Mouse (Mus musculus) midbrain, embryonic 16.5 days (tissue): ENCODE results near the gene Asb17. TPM values are rescaled to one million over a fixed set of nuclear protein-coding genes. Genes with fewer than 3 reads are reported as not detected.

Experiments used
- ATAC-seq: fragments of 200-750 bp; cut with Nextera tagmentation; 2 replicates; pipeline ENCODE4 v1.8.0; 2017; ENCODE audit warnings: moderate TSS enrichment
- H3K27ac ChIP-seq: fragments of 300-500 bp; sonication (generic); 2 replicates; pipeline ENCODE4 v1.5.1; 2014; ENCODE audit warnings: mild to moderate bottlenecking, low read length, mixed read lengths
- H3K27me3 ChIP-seq: fragments of 300-500 bp; sonication (generic); 2 replicates; pipeline ENCODE4 v1.6.1; 2014; ENCODE audit warnings: low read depth, low read length, mixed read lengths; ENCODE audit not compliant: control insufficient read depth, insufficient read depth
- H3K36me3 ChIP-seq: fragments of 300-500 bp; sonication (generic); 2 replicates; pipeline ENCODE4 v1.6.1; 2014; ENCODE audit warnings: mild to moderate bottlenecking, low read length, moderate library complexity, mixed read lengths; ENCODE audit not compliant: control insufficient read depth, insufficient read depth
- H3K4me1 ChIP-seq: fragments of 300-500 bp; sonication (generic); 2 replicates; pipeline ENCODE4 v1.6.1; 2014; ENCODE audit warnings: mild to moderate bottlenecking, low read length, mixed read lengths; ENCODE audit not compliant: control insufficient read depth, insufficient read depth
- H3K4me2 ChIP-seq: fragments of 300-500 bp; sonication (generic); 2 replicates; pipeline ENCODE4 v1.6.1; 2014; ENCODE audit warnings: mild to moderate bottlenecking, low read length, mixed read lengths
- H3K4me3 ChIP-seq: fragments of 300-500 bp; sonication (generic); 2 replicates; pipeline ENCODE4 v1.5.1; 2014; ENCODE audit warnings: low read depth, mild to moderate bottlenecking, low read length, moderate library complexity, mixed read lengths
- H3K9ac ChIP-seq: fragments of 300-500 bp; sonication (generic); 2 replicates; pipeline ENCODE4 v1.6.1; 2014; ENCODE audit warnings: low read depth, low read length, mixed read lengths
- H3K9me3 ChIP-seq: fragments of 300-500 bp; sonication (generic); replicated peaks from 2 replicates; pipeline ENCODE4 v1.6.1; 2014; ENCODE audit warnings: mild to moderate bottlenecking, low read length, mixed read lengths; ENCODE audit not compliant: control insufficient read depth, poor library complexity, severe bottlenecking
- WGBS: fragments of 180-500 bp; shearing (Covaris S2); extraction: QIAGEN DNeasy Blood & Tissue Kit; methylation state at CpG from one replicate; pipeline ENCODE4 v1.1.7; 2014; 5-methylcytosine and 5-hydroxymethylcytosine counted together
- polyA plus RNA-seq: library from polyadenylated mRNA; unstranded; fragments of >200 nt; fragmentation: Nextera tagmentation; extraction: Ambion mirVana; gene quantifications from 2 replicates; pipeline ENCODE4 v1.2.1, GENCODE M21; 2015

Asb17 gene
- polyA plus RNA-seq, 1 experiment from 2014 or later = 0.09 TPM

DNA sequence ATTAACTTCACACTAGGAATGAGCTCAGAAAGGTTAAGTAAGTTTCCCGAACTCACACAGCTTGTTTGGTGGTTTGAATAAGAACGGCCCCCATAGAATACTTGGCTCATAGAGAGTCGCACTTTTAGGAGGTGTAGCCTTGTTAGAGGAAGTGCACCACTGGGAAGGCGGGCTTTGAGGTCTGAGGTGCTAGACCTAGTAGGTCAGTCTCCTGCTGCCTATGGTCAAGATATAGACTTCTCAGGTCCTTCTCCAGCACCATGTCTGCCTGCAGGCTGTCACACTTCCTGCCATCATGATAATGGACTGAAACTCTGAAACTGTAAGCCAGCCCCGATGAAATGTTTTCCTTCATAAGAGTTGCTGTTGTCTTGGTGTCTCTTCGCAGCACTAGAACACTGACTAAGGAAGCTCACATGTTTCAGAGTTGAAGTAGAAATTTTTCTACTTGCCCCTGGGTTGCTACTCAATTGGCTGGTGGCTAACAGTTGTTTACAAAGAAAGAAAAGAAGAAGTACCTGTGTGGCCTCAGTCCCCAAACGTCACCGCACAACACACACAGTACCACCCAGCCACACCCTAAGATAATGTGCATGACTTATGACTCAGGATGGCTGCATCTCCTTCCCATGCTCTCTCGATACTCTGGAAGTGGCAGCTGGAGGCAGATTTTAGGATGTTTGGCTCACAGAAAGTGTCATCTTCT is 36.4 kb upstream of the Asb17 start:
- no peak overlapping the region for H3K4me3 ChIP-seq
- H3K9me3 ChIP-seq = no peaks in the 10 kb centered on the region
- no peak for ATAC-seq
- no peaks in the 10 kb centered on the region for H3K27me3 ChIP-seq
- H3K4me2 ChIP-seq = no peak overlapping the region
- H3K36me3 ChIP-seq = no peaks in the 10 kb centered on the region
- no peak overlapping the region for H3K27ac ChIP-seq
- H3K4me1 ChIP-seq = peaks cover 18% of the 10 kb centered on the region
- WGBS = 92% methylated on average over 9 of the region's 9 CpGs
- no peak overlapping the region for H3K9ac ChIP-seq

DNA sequence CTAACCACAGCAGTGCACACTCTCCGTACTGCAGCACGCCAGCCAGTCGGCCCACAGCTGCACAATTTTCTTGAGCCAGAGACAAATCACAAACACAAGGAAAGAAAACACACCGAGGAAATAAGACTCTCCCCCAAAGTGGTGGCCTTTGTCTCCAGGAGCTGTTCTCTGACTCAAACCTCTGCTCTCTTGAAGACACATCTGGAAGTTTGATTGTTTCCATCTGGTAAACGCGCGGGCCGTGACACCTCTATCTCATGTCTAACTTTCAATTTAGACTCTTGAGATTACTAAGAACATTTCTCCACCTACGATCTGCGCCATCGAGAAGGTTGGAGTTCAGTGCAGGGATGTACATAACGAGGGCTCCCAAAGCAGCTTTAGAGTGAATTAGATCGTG is 35.6 kb upstream of the Asb17 start:
- WGBS = 89% methylated on average over 13 of the region's 13 CpGs
- Histone ChIP-seq H3K4me1 (peaks cover 18% of the 10 kb centered on the region), H3K27ac (no peak overlapping the region), H3K27me3 (no peaks in the 10 kb centered on the region), H3K9me3 (no peaks in the 10 kb centered on the region), H3K9ac (no peak overlapping the region), H3K4me3 (no peak overlapping the region), H3K36me3 (no peaks in the 10 kb centered on the region), H3K4me2 (no peak overlapping the region)
- ATAC-seq = no peak

DNA sequence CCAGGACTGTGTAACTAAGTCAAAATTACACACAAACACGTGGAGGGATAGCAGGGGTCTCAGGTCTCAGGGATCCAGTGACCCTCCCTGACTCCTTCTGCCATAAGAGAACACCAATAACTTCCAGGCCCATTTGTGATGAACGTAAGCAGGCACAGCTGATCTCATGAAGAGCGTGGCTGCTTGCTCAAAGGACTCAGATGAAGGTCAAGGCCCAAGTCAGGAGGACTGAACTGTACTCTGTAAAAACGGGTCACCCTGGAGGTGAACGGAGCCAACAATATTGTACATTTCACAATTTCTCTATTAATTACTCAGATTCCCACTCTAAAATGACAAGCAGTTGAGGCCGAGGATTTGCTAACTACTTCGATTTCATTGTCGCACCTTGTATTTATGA is 30.0 kb upstream of the Asb17 start:
- H3K4me2 ChIP-seq = no peak overlapping the region
- no peak overlapping the region for H3K27ac ChIP-seq
- no peak overlapping the region for H3K9ac ChIP-seq
- no peaks in the 10 kb centered on the region for H3K36me3 ChIP-seq
- no peak overlapping the region for H3K4me3 ChIP-seq
- H3K4me1 ChIP-seq = peaks cover 10% of the 10 kb centered on the region
- H3K9me3 ChIP-seq = no peaks in the 10 kb centered on the region
- WGBS = 90% methylated on average over 8 of the region's 8 CpGs
- ATAC-seq = no peak
- no peaks in the 10 kb centered on the region for H3K27me3 ChIP-seq

DNA sequence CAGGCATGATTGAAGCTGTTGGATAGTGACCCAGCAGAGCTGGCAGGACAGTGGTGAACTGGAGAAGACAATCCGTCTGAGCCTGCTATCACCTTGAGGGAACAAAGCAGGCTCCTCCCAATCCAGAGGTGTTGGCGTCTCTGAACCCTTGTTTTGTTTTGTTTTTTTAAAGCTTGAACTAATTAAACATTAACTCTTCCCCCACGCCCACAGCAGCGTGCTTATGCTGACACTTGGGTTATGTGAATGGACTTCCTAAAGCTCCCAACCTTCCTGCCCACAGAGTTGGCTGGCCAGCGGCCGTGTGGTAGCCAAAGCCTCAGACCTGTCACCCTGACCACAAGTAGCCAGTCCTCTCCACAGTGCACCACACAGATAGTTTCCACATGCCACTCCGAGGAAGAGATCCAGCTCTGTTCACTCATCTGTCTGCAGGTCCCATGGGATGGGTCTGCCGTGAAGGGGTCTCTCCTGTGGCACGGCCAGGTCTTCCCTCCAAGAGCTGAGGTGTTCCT is 26.6 kb upstream of the Asb17 start:
- Histone ChIP-seq H3K4me3 (no peak overlapping the region), H3K9ac (no peak overlapping the region), H3K4me1 (no peaks in the 10 kb centered on the region), H3K4me2 (no peak overlapping the region), H3K9me3 (no peaks in the 10 kb centered on the region), H3K36me3 (no peaks in the 10 kb centered on the region), H3K27me3 (no peaks in the 10 kb centered on the region), H3K27ac (no peak overlapping the region)
- WGBS = 91% methylated on average over 9 of the region's 9 CpGs
- no peak for ATAC-seq

DNA sequence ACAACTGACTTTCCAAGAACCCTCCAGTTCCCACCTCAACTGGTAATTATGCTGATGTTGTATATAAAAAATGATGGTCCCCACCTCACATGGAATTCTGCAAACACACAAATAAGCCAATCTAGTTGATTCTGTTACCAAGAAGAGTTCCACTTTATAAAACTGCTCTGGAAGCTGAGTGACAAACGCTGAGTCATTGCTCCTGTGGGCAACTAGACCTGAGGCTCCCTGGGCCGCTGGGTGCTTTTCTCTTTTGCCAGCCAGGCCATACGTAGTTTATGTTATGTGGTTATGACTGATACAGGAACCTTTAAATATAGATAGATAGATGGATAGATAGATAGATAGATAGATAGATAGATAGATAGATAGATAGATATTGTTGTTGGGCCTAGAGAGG is 25.3 kb upstream of the Asb17 start:
- no peaks in the 10 kb centered on the region for H3K36me3 ChIP-seq
- H3K9ac ChIP-seq = no peak overlapping the region
- no peaks in the 10 kb centered on the region for H3K27me3 ChIP-seq
- H3K27ac ChIP-seq = no peak overlapping the region
- H3K4me3 ChIP-seq = no peak overlapping the region
- ATAC-seq = no peak
- H3K4me1 ChIP-seq = no peaks in the 10 kb centered on the region
- 96% methylated on average over 3 of the region's 3 CpGs for WGBS
- no peaks in the 10 kb centered on the region for H3K9me3 ChIP-seq
- no peak overlapping the region for H3K4me2 ChIP-seq

DNA sequence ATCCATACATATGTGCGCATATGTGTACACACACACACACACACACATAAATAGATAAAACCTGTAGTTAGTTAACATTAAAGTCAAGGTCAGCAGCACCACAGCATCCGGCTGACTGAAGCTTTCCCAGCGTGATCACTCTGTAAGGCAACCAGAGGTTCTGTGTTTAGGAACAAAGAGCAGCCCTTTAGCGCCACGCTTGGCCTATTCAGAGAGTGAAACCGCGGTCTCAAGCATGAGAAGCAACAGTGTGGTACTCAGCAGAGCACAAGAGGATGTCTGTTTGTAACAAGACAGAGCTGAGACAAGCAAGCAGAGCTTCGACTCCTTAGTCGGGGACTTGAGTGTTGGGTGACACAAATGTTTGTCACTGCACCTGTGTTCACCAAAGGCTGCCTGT is 24.6 kb upstream of the Asb17 start:
- no peak overlapping the region for H3K27ac ChIP-seq
- no peaks in the 10 kb centered on the region for H3K36me3 ChIP-seq
- no peaks in the 10 kb centered on the region for H3K9me3 ChIP-seq
- no peak for ATAC-seq
- no peak overlapping the region for H3K9ac ChIP-seq
- no peaks in the 10 kb centered on the region for H3K27me3 ChIP-seq
- 59% methylated on average over 9 of the region's 9 CpGs for WGBS
- H3K4me1 ChIP-seq = peaks cover 3% of the 10 kb centered on the region; the same call in 1 of the 2 replicates
- no peak overlapping the region for H3K4me2 ChIP-seq
- H3K4me3 ChIP-seq = no peak overlapping the region

DNA sequence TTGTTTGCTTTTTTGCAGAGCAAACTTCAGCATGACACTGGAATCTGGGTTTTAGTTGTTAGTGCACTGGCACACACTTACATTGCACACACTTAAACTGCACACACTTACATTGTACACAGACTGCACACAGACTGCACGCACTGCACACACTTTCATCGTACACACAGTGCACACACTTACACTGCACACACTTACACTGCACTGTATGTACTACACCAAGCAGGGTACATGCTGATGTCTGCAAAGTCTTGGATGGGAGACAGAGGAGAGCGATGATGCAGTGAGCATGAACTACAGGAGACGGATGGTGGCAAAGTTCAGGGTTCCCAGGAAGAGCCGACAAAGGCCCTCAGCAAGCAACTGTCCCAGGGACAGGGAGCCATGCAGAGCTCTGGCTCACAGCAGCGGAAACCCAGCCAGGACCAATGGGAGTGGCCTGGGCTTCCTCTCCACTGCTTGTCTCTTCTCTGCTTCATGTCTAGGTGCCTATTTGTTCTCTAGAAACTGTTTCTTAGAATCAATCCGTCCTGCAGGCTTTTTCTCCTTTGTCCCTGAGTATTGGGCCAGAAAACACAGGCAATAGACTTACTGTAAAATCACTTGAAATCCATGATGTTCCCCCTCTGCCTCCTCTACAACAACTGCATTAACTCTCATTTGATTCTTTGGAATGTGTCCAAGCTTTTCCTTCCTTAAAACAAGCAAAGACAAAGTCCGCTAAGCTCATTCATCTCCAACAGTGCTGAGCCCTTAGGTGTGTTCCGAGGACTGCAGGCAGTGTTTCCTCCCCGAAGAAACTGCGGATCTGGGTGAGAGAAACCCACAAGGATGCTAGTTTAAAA is 20.1 kb upstream of the Asb17 start:
- peaks cover 3% of the 10 kb centered on the region; the same call in 1 of the 2 replicates for H3K4me1 ChIP-seq
- no peak overlapping the region for H3K9ac ChIP-seq
- H3K36me3 ChIP-seq = no peaks in the 10 kb centered on the region
- no peak overlapping the region for H3K4me2 ChIP-seq
- no peaks in the 10 kb centered on the region for H3K27me3 ChIP-seq
- no peak overlapping the region for H3K27ac ChIP-seq
- H3K9me3 ChIP-seq = no peaks in the 10 kb centered on the region
- no peak for ATAC-seq
- no peak overlapping the region for H3K4me3 ChIP-seq
- 61% methylated on average over 11 of the region's 11 CpGs for WGBS

DNA sequence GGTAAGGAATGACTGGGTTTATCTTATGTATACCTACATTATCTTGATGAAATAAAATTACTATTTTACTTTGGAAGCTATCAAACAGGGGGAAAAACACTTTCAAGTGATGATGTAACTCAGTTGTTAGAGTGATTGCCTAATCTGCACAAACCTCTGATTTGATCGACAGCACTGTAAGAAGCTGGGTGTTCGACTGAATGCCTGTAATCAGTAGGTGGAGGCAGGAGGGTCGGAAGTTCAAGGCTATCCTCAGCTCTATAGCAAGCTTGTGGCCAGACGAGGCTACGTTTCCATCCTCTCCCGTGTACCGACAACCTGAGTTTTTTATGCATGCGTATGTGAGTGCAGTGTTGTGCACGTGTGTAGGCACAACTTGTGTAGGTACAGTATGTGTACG is 18.8 kb upstream of the Asb17 start:
- Histone ChIP-seq H3K27ac (no peak overlapping the region), H3K9ac (no peak overlapping the region), H3K36me3 (no peaks in the 10 kb centered on the region), H3K9me3 (no peaks in the 10 kb centered on the region), H3K4me3 (no peak overlapping the region), H3K4me2 (no peak overlapping the region), H3K4me1 (peaks cover 3% of the 10 kb centered on the region; the same call in 1 of the 2 replicates), H3K27me3 (no peaks in the 10 kb centered on the region)
- WGBS = 90% methylated on average over 10 of the region's 10 CpGs
- ATAC-seq = no peak

DNA sequence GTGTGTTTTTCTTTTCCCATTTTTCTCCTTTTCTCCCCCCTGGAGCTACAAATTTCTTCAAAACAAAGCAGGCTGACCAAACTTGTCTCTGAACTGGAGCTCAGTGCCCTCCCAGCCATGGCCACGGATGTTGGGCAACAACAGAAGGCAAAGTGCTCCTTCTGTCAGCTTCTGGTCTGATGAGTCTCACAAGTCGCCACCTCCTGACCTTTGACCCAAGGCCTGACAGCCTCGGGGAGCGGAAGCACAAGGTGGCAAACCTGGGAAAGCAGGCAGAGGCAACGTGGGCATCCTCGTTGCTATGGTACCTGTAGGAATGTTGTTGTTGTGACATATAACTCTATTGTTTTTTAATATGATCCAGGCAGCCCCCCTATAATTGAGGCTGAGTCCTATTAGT is 17.4 kb upstream of the Asb17 start:
- no peaks in the 10 kb centered on the region for H3K36me3 ChIP-seq
- no peak overlapping the region for H3K9ac ChIP-seq
- H3K4me2 ChIP-seq = no peak overlapping the region
- 38% methylated on average over 6 of the region's 6 CpGs for WGBS
- H3K4me1 ChIP-seq = peaks cover 3% of the 10 kb centered on the region; the same call in 1 of the 2 replicates
- no peak overlapping the region for H3K27ac ChIP-seq
- no peaks in the 10 kb centered on the region for H3K9me3 ChIP-seq
- H3K27me3 ChIP-seq = no peaks in the 10 kb centered on the region
- H3K4me3 ChIP-seq = no peak overlapping the region
- ATAC-seq = no peak
